28 mouse cellular contexts compared by ENCODE assay signal in the genomic region with DNA sequence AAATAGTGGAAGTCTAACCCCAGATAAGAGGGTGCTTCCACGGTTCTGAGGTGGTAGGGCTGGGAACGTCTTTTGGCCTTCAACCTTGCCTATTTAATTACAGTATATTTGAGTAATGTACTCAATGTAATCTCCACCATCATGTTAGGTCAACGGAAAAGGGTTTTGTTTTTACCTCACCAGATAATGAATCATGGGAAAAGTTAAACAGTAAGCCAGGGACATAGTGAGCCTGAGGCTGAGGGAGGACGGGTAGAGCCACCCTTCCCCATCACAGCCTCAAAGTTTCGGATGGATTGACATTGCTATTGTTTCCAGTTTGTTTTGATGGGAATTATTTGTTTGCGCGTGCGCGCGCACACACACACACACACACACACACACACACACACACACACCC.
DNase-seq lines count a peak whose midpoint lies in the region; ATAC-seq and TF ChIP-seq lines count a peak whose summit lies in the region.
"Had no signal": no experiment of that assay in that cellular context is flagged by ENCODE, and none has a peak within 500 bp of the region (broad histone marks: within the 10 kb centered on the region; RNA-seq: fewer than 3 reads in every experiment).

No protein-coding gene starts in this region.

- TF ChIP-seq CTCF in intestine, postnatal 0 days (IDR thresholded peaks at IDR 0.05; ENCODE audit: low read depth), result no peak
- no peak for TF ChIP-seq CTCF in kidney, adult 2 months (conservative IDR thresholded peaks at IDR 0.05; ENCODE audit: insufficient read depth, insufficient read length, low read depth, low read length)
- no peak for TF ChIP-seq CTCF in stomach, postnatal 0 days (IDR thresholded peaks at IDR 0.05; ENCODE audit: low read depth)

- H3K4me3 ChIP-seq in intestine, embryonic 15.5 days (replicated peaks), result no peak overlapping the region
- no peak overlapping the region for H3K4me3 ChIP-seq in intestine, postnatal 0 days (ENCODE audit: low read depth, low read length)
- H3K4me3 ChIP-seq in kidney, adult 2 months (ENCODE audit: insufficient read depth, low read depth, low read length), result no peak overlapping the region
- no peak overlapping the region for H3K4me3 ChIP-seq in kidney, embryonic 14.5 days (ENCODE audit: low read length)
- no peak overlapping the region for H3K4me3 ChIP-seq in stomach, embryonic 14.5 days (ENCODE audit: low read depth, low read length)
- H3K4me3 ChIP-seq in stomach, postnatal 0 days (ENCODE audit: low read depth, low read length), result no peak overlapping the region
- no peak overlapping the region for H3K4me3 ChIP-seq in stomach, embryonic 16.5 days (replicated peaks; ENCODE audit: low read length)
- H3K4me3 ChIP-seq: embryonic facial prominence, embryonic 12.5 days; embryonic facial prominence, embryonic 15.5 days; gastrocnemius, adult 2 months; heart, embryonic 10.5 days; heart, embryonic 13.5 days had no signal

- H3K9ac ChIP-seq in intestine, embryonic 15.5 days, result no peak overlapping the region
- no peak overlapping the region for H3K9ac ChIP-seq in intestine, postnatal 0 days (ENCODE audit: low read depth, low read length)
- H3K9ac ChIP-seq in kidney, embryonic 14.5 days (ENCODE audit: low read depth, low read length), result no peak overlapping the region
- no peak overlapping the region for H3K9ac ChIP-seq in stomach, embryonic 14.5 days (replicated peaks; ENCODE audit: low read depth, low read length)
- H3K9ac ChIP-seq in stomach, postnatal 0 days (ENCODE audit: low read length), result no peak overlapping the region
- no peak overlapping the region for H3K9ac ChIP-seq in stomach, embryonic 16.5 days (ENCODE audit: low read length)
- H3K9ac ChIP-seq: embryonic facial prominence, embryonic 12.5 days; embryonic facial prominence, embryonic 15.5 days; forebrain, postnatal 0 days; heart, embryonic 13.5 days; hindbrain, embryonic 14.5 days had no signal

- no peak overlapping the region for H3K4me2 ChIP-seq in intestine, embryonic 15.5 days (replicated peaks)
- no peak overlapping the region for H3K4me2 ChIP-seq in intestine, postnatal 0 days (replicated peaks; ENCODE audit: low read depth)
- no peak overlapping the region for H3K4me2 ChIP-seq in kidney, embryonic 14.5 days (replicated peaks; ENCODE audit: low read depth, low read length)
- H3K4me2 ChIP-seq in stomach, embryonic 14.5 days (replicated peaks; ENCODE audit: low read depth, low read length), result no peak overlapping the region
- no peak overlapping the region for H3K4me2 ChIP-seq in stomach, postnatal 0 days (replicated peaks; ENCODE audit: low read depth)
- H3K4me2 ChIP-seq in stomach, embryonic 16.5 days (ENCODE audit: low read depth, low read length), result no peak overlapping the region
- H3K4me2 ChIP-seq: embryonic facial prominence, embryonic 12.5 days; embryonic facial prominence, embryonic 15.5 days; heart, embryonic 13.5 days; hindbrain, embryonic 14.5 days had no signal

- H3K4me1 ChIP-seq in intestine, embryonic 15.5 days (replicated peaks), result no peaks in the 10 kb centered on the region
- H3K4me1 ChIP-seq in intestine, postnatal 0 days (replicated peaks; ENCODE audit: control insufficient read depth, insufficient read depth, low read length), result no peaks in the 10 kb centered on the region
- H3K4me1 ChIP-seq in kidney, adult 2 months (ENCODE audit: control insufficient read depth, insufficient read depth, low read length), result no peaks in the 10 kb centered on the region
- H3K4me1 ChIP-seq in kidney, embryonic 14.5 days (ENCODE audit: control insufficient read depth, insufficient read depth, low read length), result 0 out of 2 replicates have a peak, but pooled peaks cover 2% of the 10 kb centered on the region
- 0 out of 2 replicates have a peak, but pooled peaks cover 5% of the 10 kb centered on the region for H3K4me1 ChIP-seq in stomach, embryonic 14.5 days (ENCODE audit: control insufficient read depth, insufficient read depth, low read length)
- H3K4me1 ChIP-seq in stomach, postnatal 0 days (replicated peaks; ENCODE audit: control insufficient read depth, insufficient read depth), result no peaks in the 10 kb centered on the region
- H3K4me1 ChIP-seq in stomach, embryonic 16.5 days (ENCODE audit: control insufficient read depth, insufficient read depth, low read length), result no peaks in the 10 kb centered on the region; the same call in 1 of the 2 replicates
- H3K4me1 ChIP-seq: embryonic facial prominence, embryonic 15.5 days; heart, embryonic 13.5 days had no signal

- TF ChIP-seq EP300 in stomach, postnatal 0 days (optimal IDR thresholded peaks at IDR 0.05), result no peak

- H3K36me3 ChIP-seq in intestine, embryonic 15.5 days, result no peaks in the 10 kb centered on the region
- H3K36me3 ChIP-seq in intestine, postnatal 0 days (ENCODE audit: control insufficient read depth, insufficient read depth), result no peaks in the 10 kb centered on the region
- no peaks in the 10 kb centered on the region for H3K36me3 ChIP-seq in kidney, adult 2 months (ENCODE audit: control insufficient read depth, insufficient read depth, low read length)
- H3K36me3 ChIP-seq in kidney, embryonic 14.5 days (ENCODE audit: control insufficient read depth, insufficient read depth, low read length), result no peaks in the 10 kb centered on the region
- H3K36me3 ChIP-seq in stomach, embryonic 14.5 days (ENCODE audit: control insufficient read depth, insufficient read depth, low read length), result no peaks in the 10 kb centered on the region
- H3K36me3 ChIP-seq in stomach, postnatal 0 days (ENCODE audit: control insufficient read depth, insufficient read depth, low read length), result no peaks in the 10 kb centered on the region
- no peaks in the 10 kb centered on the region for H3K36me3 ChIP-seq in stomach, embryonic 16.5 days (ENCODE audit: control insufficient read depth, insufficient read depth, low read length)
- H3K36me3 ChIP-seq: embryonic facial prominence, embryonic 12.5 days; embryonic facial prominence, embryonic 15.5 days; G1E; heart, embryonic 10.5 days; heart, embryonic 13.5 days had no signal

- peak; percentile 33 for DNase-seq in kidney, adult 2 months
- no peak for DNase-seq in stomach, postnatal 0 days (ENCODE audit: low spot score)
- no peak for DNase-seq in left cerebral cortex, adult 18-20 months (ENCODE audit: low spot score in 2 of 2)
- DNase-seq: adrenal gland, postnatal 14 days; B cell, adult 2 months; cerebellum, adult 11 months; cerebellum, adult 2 months; cerebellum, adult 9-11 months; cerebellum, postnatal 25 days; forebrain, postnatal 0 days; gastrocnemius, adult 2 months; gastrocnemius, postnatal 14 days; heart, adult 18-20 months; heart, postnatal 14 days; heart, postnatal 4 days had no signal

- peak; percentile 71; the same call in 1 of the 2 replicates for ATAC-seq in intestine, embryonic 15.5 days
- no peak for ATAC-seq in intestine, postnatal 0 days
- ATAC-seq in kidney, embryonic 14.5 days (ENCODE audit: low FRiP score, low TSS enrichment), result no peak
- 0 out of 2 replicates have a peak, but pooled peaks have one; percentile 49 for ATAC-seq in stomach, embryonic 14.5 days (ENCODE audit: insufficient number of reproducible peaks, insufficient read depth, low FRiP score, low read depth)
- ATAC-seq in stomach, postnatal 0 days (ENCODE audit: low FRiP score, low TSS enrichment), result no peak
- peak; percentile 29; the same call in 1 of the 2 replicates for ATAC-seq in stomach, embryonic 16.5 days (ENCODE audit: insufficient read depth, low FRiP score)
- ATAC-seq: forebrain, embryonic 14.5 days; forebrain, postnatal 0 days had no signal

- H3K9me3 ChIP-seq in intestine, embryonic 15.5 days, result no peaks in the 10 kb centered on the region
- H3K9me3 ChIP-seq in intestine, postnatal 0 days (ENCODE audit: control insufficient read depth), result no peaks in the 10 kb centered on the region
- H3K9me3 ChIP-seq in kidney, embryonic 14.5 days (ENCODE audit: control insufficient read depth, low read length), result no peaks in the 10 kb centered on the region; the same call in 1 of the 2 replicates
- no peaks in the 10 kb centered on the region for H3K9me3 ChIP-seq in stomach, embryonic 14.5 days (ENCODE audit: control insufficient read depth, low read depth, low read length)
- no peaks in the 10 kb centered on the region for H3K9me3 ChIP-seq in stomach, postnatal 0 days (ENCODE audit: control insufficient read depth, low read length)
- H3K9me3 ChIP-seq in stomach, embryonic 16.5 days (replicated peaks; ENCODE audit: control insufficient read depth, low read length), result no peaks in the 10 kb centered on the region
- H3K9me3 ChIP-seq: embryonic facial prominence, embryonic 12.5 days; embryonic facial prominence, embryonic 15.5 days; heart, embryonic 10.5 days had no signal

- no peaks in the 10 kb centered on the region for H3K27me3 ChIP-seq in intestine, embryonic 15.5 days (replicated peaks)
- no peaks in the 10 kb centered on the region for H3K27me3 ChIP-seq in intestine, postnatal 0 days (replicated peaks; ENCODE audit: control insufficient read depth, insufficient read depth, low read length)
- no peaks in the 10 kb centered on the region for H3K27me3 ChIP-seq in kidney, adult 2 months (replicated peaks; ENCODE audit: control insufficient read depth, insufficient read depth, low read length)
- no peaks in the 10 kb centered on the region for H3K27me3 ChIP-seq in kidney, embryonic 14.5 days (ENCODE audit: control insufficient read depth, insufficient read depth, low read length)
- no peaks in the 10 kb centered on the region for H3K27me3 ChIP-seq in stomach, embryonic 14.5 days (ENCODE audit: control insufficient read depth, insufficient read depth, low read length)
- no peaks in the 10 kb centered on the region for H3K27me3 ChIP-seq in stomach, postnatal 0 days (ENCODE audit: control insufficient read depth, insufficient read depth, low read length)
- no peaks in the 10 kb centered on the region for H3K27me3 ChIP-seq in stomach, embryonic 16.5 days (ENCODE audit: control insufficient read depth, insufficient read depth, low read length)
- H3K27me3 ChIP-seq: CH12.LX; embryonic facial prominence, embryonic 12.5 days; embryonic facial prominence, embryonic 15.5 days; heart, embryonic 13.5 days had no signal

- no peak overlapping the region for H3K27ac ChIP-seq in intestine, embryonic 15.5 days
- no peak overlapping the region for H3K27ac ChIP-seq in intestine, postnatal 0 days (ENCODE audit: low read depth, low read length)
- no peak overlapping the region for H3K27ac ChIP-seq in kidney, adult 2 months (ENCODE audit: insufficient read depth, low read depth, low read length)
- H3K27ac ChIP-seq in kidney, embryonic 14.5 days (ENCODE audit: low read depth, low read length), result no peak overlapping the region
- H3K27ac ChIP-seq in stomach, embryonic 14.5 days (ENCODE audit: low read length), result no peak overlapping the region
- no peak overlapping the region for H3K27ac ChIP-seq in stomach, postnatal 0 days (replicated peaks)
- H3K27ac ChIP-seq in stomach, embryonic 16.5 days (ENCODE audit: low read length), result no peak overlapping the region
- H3K27ac ChIP-seq: embryonic facial prominence, embryonic 12.5 days; embryonic facial prominence, embryonic 15.5 days; gastrocnemius, adult 2 months; heart, embryonic 10.5 days; heart, embryonic 13.5 days; hindbrain, embryonic 14.5 days had no signal

- TF ChIP-seq POLR2A in kidney, adult 2 months (IDR thresholded peaks at IDR 0.05; ENCODE audit: low read depth, low read length), result no peak

- 62% methylated on average over 10 of the region's 10 CpGs for WGBS in intestine, embryonic 15.5 days
- 61% methylated on average over 10 of the region's 10 CpGs for WGBS in intestine, postnatal 0 days
- 59% methylated on average over 10 of the region's 10 CpGs for WGBS in kidney, adult 2 months
- 66% methylated on average over 10 of the region's 10 CpGs for WGBS in kidney, embryonic 14.5 days
- WGBS in stomach, embryonic 14.5 days, result 62% methylated on average over 10 of the region's 10 CpGs
- WGBS in stomach, postnatal 0 days, result 57% methylated on average over 10 of the region's 10 CpGs
- WGBS in stomach, embryonic 16.5 days, result 65% methylated on average over 10 of the region's 10 CpGs

Comparison
In these comparisons a context has a peak if more than half of its experiments do, and no peak if none do; other contexts are left out.
1. ATAC-seq: peak in intestine, embryonic 15.5 days (single experiment), stomach, embryonic 14.5 days (single experiment) and stomach, embryonic 16.5 days (single experiment); none in intestine, postnatal 0 days (single experiment), kidney, embryonic 14.5 days (single experiment) and stomach, postnatal 0 days (single experiment).